Mouse (Mus musculus) hindlimb bud, embryonic 11.5 days (tissue): ENCODE measurements around the gene Pnpla6.
"Not testable (repeated sequence)": the region's sequence is repeated elsewhere in the genome, so short reads cannot be mapped to it uniquely, and the experiment has no call there.

Source experiments
- DNase-seq: peaks from one replicate; pipeline ENCODE4 v3.0.0-alpha.2; 2012; ENCODE audit warnings: low read depth, low spot score; ENCODE audit errors: extremely low spot score

Pnpla6 gene

DNA sequence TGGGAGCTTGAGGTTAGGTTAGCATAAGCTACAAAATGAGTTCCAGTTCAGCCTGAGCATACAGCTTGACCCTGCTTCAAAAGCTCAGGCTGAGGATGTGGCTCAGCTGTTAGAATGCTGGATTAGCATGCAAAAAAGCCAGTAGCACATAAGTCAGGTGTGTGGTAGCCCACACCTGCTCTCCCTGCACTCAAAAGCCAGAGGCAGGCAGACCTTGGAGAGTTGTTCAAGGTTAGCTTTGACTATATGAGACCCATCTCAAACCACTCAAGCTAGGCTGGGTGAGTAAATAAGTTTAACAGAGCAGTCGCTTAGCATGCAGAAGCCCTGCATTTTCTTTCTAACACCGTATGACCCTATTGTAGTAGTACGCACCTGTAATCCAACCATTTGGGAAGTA, 59.4 kb downstream of the Pnpla6 start:
- no peak for DNase-seq

DNA sequence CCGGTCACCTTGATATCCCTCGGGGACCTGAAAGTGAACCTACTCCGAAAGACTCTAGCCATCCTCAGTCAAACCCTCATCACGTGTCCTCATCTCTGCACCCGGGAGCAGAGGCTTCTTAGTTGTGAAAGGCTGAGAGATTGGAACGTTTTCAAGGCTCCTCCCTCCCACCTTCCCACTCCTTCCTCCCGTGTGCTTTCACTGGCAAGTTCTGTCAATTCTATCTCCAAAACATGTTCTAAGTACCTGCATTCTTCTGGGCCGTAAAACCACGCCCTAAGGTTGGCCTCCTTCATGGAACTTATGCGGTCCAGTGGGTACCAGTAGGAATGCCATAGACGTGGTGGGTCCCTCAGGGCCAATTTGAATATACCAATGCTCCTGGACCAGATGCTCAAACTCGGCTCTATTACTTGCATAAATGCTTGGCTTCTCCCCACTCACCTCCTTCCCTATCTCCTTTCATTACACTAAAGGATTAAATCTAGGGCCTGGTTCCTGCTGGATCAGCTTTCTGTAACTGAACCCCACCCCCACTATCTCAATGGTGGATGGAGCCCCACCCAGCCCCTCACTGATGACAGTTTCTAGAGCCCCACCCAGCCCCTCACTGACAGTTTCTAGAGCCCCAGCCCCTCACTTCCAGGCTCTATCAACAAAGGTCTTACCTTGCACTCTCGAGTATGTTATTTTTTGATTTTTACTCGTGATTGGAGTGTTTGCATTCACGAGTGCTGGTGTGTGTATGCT, 61.2 kb downstream of the Pnpla6 start:
- DNase-seq = no peak

DNA sequence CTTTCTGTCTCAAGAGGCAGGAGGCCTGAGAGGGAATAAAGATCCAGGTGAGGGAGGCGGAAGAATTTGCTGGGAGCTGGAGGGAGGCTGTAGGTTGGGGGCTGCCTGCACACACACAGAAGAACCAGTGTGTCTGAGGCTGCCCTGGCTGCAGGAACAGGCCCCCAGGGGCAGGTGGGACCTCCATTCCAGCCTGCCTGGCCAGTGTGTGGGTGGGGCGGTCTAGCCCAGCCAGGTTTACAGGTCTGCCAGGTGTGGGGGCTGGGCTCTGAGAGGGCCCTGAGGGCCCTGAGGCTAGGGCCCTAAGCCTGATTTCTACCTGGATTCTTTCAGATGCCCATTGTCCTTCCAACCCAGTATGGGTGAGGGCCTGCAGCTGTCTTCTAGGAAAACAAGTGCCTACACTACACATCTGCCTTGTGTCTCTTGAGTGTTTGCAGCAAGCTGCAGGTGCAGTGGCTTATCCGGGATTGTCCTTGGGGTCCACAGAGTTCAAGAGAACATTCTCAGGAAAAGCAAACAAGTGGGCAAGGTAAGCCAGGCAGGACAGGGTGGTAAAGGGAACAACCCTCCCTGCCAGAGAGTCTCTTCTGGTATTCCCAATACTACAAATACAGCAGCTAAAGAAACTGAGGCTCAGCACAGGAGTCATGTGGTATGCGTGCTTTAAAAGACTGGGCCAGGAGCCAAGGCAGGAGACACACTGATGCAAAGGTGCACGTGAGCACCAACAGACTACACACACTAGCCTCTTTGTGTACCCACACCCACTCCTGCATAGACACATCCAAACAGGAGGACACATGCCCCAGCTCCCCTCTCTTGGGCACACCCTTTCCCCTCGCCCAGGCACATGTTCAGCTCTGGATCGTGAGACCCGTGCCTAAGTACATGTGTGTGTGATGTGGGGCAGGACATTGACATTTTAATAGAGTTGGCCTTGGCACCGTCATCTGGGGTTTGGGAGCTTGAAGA, 64.5 kb downstream of the Pnpla6 start:
- no peak for DNase-seq

DNA sequence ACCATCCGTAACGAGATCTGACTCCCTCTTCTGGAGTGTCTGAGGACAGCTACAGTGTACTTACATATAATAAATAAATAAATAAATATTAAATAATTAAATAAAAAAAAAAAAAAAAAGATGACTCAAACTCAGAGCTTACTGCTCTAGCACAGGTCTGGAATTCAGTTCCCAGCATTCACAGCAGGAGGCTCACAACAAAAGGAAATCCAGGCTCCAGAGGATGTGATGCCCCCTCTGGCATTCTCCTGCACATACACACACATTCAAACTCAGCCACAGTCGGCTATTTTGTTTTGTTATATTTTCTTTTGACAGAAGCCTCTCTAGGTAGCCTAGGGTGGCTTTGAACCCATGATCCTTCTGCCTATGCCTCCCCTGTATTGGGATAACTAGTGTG, 66.8 kb downstream of the Pnpla6 start:
- DNase-seq = not testable (repeated sequence)

DNA sequence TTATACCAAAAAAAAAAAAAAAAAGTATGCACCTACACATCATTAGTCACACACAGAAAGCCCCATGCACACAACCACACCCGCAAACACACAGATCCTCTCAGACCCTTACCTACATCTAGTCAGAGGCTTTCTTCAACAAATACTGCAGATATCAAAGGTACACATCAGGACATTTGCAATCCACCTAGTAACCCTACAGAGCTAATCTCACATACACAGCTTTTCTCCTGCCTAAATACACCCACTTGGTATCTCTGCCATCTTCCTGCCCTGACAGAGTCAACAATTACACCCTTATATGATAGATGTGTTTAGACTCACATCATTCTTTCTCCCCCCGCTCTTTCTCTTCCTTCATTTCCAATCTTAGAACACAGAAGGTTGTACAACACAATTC, 71.3 kb downstream of the Pnpla6 start:
- DNase-seq = no peak

DNA sequence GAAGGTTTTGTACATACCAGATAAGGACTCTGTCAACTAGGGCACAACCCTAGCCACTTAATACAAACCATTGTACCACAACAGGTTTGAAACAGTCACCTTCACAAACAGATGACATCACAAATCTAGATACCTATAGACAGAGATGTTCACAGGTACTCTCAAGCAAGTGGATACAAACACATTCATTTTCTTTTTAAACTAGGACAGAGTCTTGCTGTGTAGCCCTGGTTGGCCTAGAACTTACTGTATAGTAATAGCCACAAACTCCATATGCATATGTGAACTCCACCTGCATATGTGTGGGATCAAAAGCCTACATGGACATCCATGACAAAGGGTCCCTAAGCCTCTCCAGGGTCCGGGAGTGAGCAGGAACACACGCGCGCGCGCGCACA, 71.8 kb downstream of the Pnpla6 start, which contains the start of gene Camsap3:
TSS of gene Camsap3 (plus strand) at position 301 of the 398 bp plus-strand sequence.
- DNase-seq = no peak

DNA sequence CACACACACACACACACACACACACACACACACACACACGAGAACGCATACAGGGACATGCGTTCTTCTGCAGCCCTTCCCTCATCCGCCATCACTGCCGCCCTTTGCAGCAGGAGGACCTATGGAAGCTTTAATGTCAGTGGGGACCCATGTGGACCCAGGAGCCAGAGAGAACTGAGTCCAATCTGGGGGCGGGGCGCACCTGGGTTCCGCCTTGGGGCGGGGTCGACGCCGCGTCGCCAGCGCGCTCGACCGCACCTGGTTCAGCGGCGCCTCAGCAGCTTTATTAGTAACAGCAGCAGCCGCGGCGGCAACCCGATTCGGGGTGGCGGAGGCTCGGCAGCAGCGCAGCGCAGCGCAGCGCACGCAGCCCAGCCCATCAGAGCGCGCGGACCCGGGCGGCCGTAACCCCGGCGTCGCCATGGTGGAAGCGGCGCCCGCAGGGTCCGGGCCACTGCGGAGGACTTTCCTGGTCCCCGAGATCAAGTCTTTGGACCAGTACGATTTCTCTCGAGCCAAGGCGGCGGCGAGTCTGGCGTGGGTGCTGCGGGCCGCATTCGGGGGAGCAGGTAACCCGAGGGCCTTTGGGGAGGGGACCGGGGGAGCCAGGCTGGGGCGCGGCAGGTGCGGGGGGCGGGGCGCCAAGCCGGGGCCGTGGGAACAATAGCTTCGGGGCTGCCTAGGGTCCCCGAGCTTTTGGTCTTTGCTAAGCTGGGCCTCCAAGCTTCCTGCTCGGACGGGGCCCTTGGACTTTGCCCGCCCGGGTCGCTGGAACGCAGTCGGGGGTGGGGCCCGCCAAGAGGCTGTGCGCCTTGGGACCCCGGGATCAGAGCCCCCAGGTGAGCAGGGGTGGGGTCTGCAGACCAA, 72.4 kb downstream of the Pnpla6 start:
- no peak for DNase-seq

DNA sequence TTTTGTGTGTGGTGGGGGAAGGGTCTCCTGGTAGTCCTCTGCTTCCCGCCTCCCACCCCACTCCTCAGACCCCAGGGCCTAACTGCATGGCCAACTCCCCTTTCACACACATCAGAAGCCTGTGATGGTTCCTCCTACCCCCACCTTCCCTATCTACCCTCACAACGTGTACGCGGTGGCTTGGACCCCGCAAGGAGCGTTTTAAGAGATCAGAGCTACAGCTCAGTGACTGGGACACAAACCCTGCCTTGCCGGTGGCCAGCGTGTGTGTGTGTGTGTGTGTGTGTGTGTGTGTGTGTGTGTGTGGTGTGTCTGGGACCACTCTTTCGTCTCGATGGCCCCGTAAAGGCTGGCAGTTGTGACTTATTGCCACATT, 73.1 kb downstream of the Pnpla6 start:
- DNase-seq = no peak

DNA sequence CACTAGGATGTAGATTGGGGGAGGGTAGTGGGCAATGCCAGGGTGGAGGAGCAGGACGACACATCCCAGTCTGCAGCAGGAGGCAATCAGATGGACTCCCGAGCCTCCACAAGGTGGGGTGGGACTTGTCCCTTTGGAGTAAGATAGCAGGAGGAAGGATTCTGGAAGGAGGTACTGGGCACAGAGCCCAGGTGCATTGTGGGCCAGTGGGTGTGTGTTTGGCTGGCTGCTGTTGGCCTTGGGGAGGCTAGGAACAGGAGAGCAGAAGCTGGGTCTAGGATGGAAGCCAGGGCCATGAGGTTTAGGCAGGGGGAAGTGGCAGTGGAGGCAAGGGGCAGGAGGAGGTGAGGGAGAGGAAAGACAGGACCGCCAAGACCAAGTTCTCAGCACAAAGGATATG, 78.3 kb downstream of the Pnpla6 start:
- no peak for DNase-seq
